Mouse (Mus musculus) testis, adult 2 months (tissue): Measurements from ENCODE around the gene Snrpe.

Experiments used
- CTCF ChIP-seq: fragments of 200-500 bp; IDR thresholded peaks from 2 replicates; pipeline ENCODE4 v1.5.1; 2012; ENCODE audit warnings: low read depth, mild to moderate bottlenecking, inconsistent platforms, low read length, moderate library complexity; ENCODE audit not compliant: control insufficient read depth, insufficient read depth, insufficient replicate concordance
- POLR2A ChIP-seq: fragments of 200-500 bp; IDR thresholded peaks from 2 replicates; pipeline ENCODE4 v1.6.1; 2012; ENCODE audit warnings: low read depth, mild to moderate bottlenecking, inconsistent platforms, low read length, moderate library complexity; ENCODE audit not compliant: control insufficient read depth

GRCm38 (mm10) chr1:133656811-133657210 lies 46.7 kb upstream of the Snrpe start:
- no peak for TF ChIP-seq CTCF
- no peak for TF ChIP-seq POLR2A
